18 mouse cellular contexts compared by ENCODE assay signal in genomic region chr10:130096104-130096503, GRCm38 (mm10). TPM values are rescaled to one million over a fixed set of nuclear protein-coding genes. Genes with fewer than 3 reads are reported as not detected.
A peak's percentile ranks its signal among the peaks of the same experiment; 100 is the strongest.
DNase-seq lines count a peak whose midpoint lies in the region; ATAC-seq and TF ChIP-seq lines count a peak whose summit lies in the region.
"Had no signal": no experiment of that assay in that cellular context is flagged by ENCODE, and none has a peak within 500 bp of the region (broad histone marks: within the 10 kb centered on the region; RNA-seq: fewer than 3 reads in every experiment).

No protein-coding gene starts in this region.

- peak; percentile 58 for TF ChIP-seq CTCF in forebrain, postnatal 0 days (IDR thresholded peaks at IDR 0.05; ENCODE audit: low read depth)
- peak; percentile 29; the same call in 1 of the 2 replicates for TF ChIP-seq CTCF in lung, postnatal 0 days (IDR thresholded peaks at IDR 0.05)
- TF ChIP-seq CTCF in lung, adult 2 months (IDR thresholded peaks at IDR 0.05; ENCODE audit: insufficient read depth, low read length): no peak

- no peak overlapping the region for H3K4me3 ChIP-seq in forebrain, postnatal 0 days (ENCODE audit: low read depth, low read length)
- H3K4me3 ChIP-seq in forebrain, embryonic 10.5 days: no peak overlapping the region
- H3K4me3 ChIP-seq in lung, postnatal 0 days (ENCODE audit: low read depth, low read length): no peak overlapping the region
- H3K4me3 ChIP-seq in lung, adult 2 months (replicated peaks; ENCODE audit: extremely low read depth, low read depth, low read length): no peak overlapping the region
- H3K4me3 ChIP-seq: liver, embryonic 12.5 days had no signal

- no peaks in the 10 kb centered on the region for H3K4me1 ChIP-seq in forebrain, postnatal 0 days (ENCODE audit: insufficient read depth)
- no peaks in the 10 kb centered on the region for H3K4me1 ChIP-seq in forebrain, embryonic 10.5 days
- no peaks in the 10 kb centered on the region for H3K4me1 ChIP-seq in lung, postnatal 0 days (ENCODE audit: insufficient read depth, low read depth, low read length)
- H3K4me1 ChIP-seq in lung, adult 2 months (ENCODE audit: control insufficient read depth, insufficient read depth, low read length): no peaks in the 10 kb centered on the region
- H3K4me1 ChIP-seq: liver, embryonic 12.5 days had no signal

- no peaks in the 10 kb centered on the region for H3K27me3 ChIP-seq in forebrain, postnatal 0 days (ENCODE audit: insufficient read depth, low read length)
- H3K27me3 ChIP-seq in forebrain, embryonic 10.5 days (ENCODE audit: poor library complexity, severe bottlenecking): no peaks in the 10 kb centered on the region
- H3K27me3 ChIP-seq in lung, postnatal 0 days (replicated peaks; ENCODE audit: insufficient read depth, low read length): no peaks in the 10 kb centered on the region
- H3K27me3 ChIP-seq: liver, embryonic 12.5 days had no signal

- H3K36me3 ChIP-seq in forebrain, postnatal 0 days (ENCODE audit: insufficient read depth): no peaks in the 10 kb centered on the region
- no peaks in the 10 kb centered on the region for H3K36me3 ChIP-seq in forebrain, embryonic 10.5 days (replicated peaks)
- H3K36me3 ChIP-seq in lung, postnatal 0 days (ENCODE audit: insufficient read depth, low read length): no peaks in the 10 kb centered on the region
- H3K36me3 ChIP-seq: G1E; liver, embryonic 12.5 days had no signal

- no peak overlapping the region for H3K27ac ChIP-seq in forebrain, postnatal 0 days (ENCODE audit: low read depth, low read length)
- H3K27ac ChIP-seq in forebrain, embryonic 10.5 days: no peak overlapping the region
- H3K27ac ChIP-seq in lung, postnatal 0 days (ENCODE audit: low read length): no peak overlapping the region
- H3K27ac ChIP-seq: liver, embryonic 12.5 days had no signal

- no peak for ATAC-seq in forebrain, postnatal 0 days
- ATAC-seq in lung, postnatal 0 days: no peak
- ATAC-seq: liver, embryonic 12.5 days had no signal

- TF ChIP-seq EP300 in lung, postnatal 0 days (IDR thresholded peaks at IDR 0.05): no peak

- TF ChIP-seq POLR2A in lung, adult 2 months (IDR thresholded peaks at IDR 0.05; ENCODE audit: borderline replicate concordance, extremely low read depth, low read depth, low read length): no peak

- no peak overlapping the region for H3K4me2 ChIP-seq in forebrain, postnatal 0 days (ENCODE audit: low read depth)
- no peak overlapping the region for H3K4me2 ChIP-seq in lung, postnatal 0 days (replicated peaks; ENCODE audit: low read depth, low read length)
- H3K4me2 ChIP-seq: liver, embryonic 12.5 days had no signal

- no peaks in the 10 kb centered on the region for H3K9me3 ChIP-seq in forebrain, postnatal 0 days (ENCODE audit: low read length)
- no peaks in the 10 kb centered on the region for H3K9me3 ChIP-seq in forebrain, embryonic 10.5 days
- H3K9me3 ChIP-seq in lung, postnatal 0 days (ENCODE audit: low read length): no peaks in the 10 kb centered on the region
- H3K9me3 ChIP-seq: G1E; liver, embryonic 12.5 days had no signal

- peak; percentile 40 for DNase-seq in forebrain, postnatal 0 days
- no peak for DNase-seq in forebrain, embryonic 10.5 days (ENCODE audit: extremely low spot score, low spot score)
- DNase-seq in lung, postnatal 0 days (ENCODE audit: low spot score): no peak
- no peak for DNase-seq in lung, adult 2 months
- peak; percentile 14 for DNase-seq in R1 (ENCODE audit: low read depth, low spot score)
- peak; percentile 46 for DNase-seq in retina, embryonic 14.5 days (ENCODE audit: low spot score)
- no peak for DNase-seq in frontal cortex, postnatal 36 days (ENCODE audit: low spot score in 2 of 2)
- DNase-seq in cerebellum, postnatal 4 days (ENCODE audit: low spot score in 2 of 2): no peak
- DNase-seq: adrenal gland, postnatal 10 days; cerebellum, adult 11 months; gastrocnemius, postnatal 14 days; heart, postnatal 14 days; kidney, adult 9 months; layer of hippocampus, postnatal 36 days; right cerebral cortex, adult 18-20 months; thymus, postnatal 4 days had no signal

- H3K9ac ChIP-seq in forebrain, postnatal 0 days: no peak overlapping the region
- no peak overlapping the region for H3K9ac ChIP-seq in lung, postnatal 0 days (replicated peaks; ENCODE audit: low read depth)
- H3K9ac ChIP-seq: liver, embryonic 12.5 days had no signal

RNA-seq across cellular contexts. Expression of gene Olfr823, which starts 19.1 kb away (rescaled TPM):
- not detected in 2 replicates for total RNA-seq in forebrain, postnatal 0 days (2014; rRNA removed)
- polyA plus RNA-seq in forebrain, postnatal 0 days (2015; fragmentation: Nextera tagmentation; extraction: Ambion mirVana): not detected in 2 replicates
- polyA plus RNA-seq in forebrain, embryonic 10.5 days (2016; fragmentation: Nextera tagmentation; extraction: Ambion mirVana): not detected in 2 replicates
- not detected in 2 replicates for polyA plus RNA-seq in lung, postnatal 0 days (2015; fragmentation: Nextera tagmentation; extraction: Ambion mirVana)
- not detected in 2 replicates for polyA plus RNA-seq in lung, adult 2 months (2012; rRNA removed)
- total RNA-seq: adrenal gland, postnatal 10 days; G1E; gastrocnemius, postnatal 14 days; heart, postnatal 14 days; layer of hippocampus, postnatal 36 days had no signal
- polyA plus RNA-seq: G1E; liver, embryonic 12.5 days had no signal

RNA-seq across cellular contexts. Expression of gene Olfr822, which starts 25.1 kb away (rescaled TPM):
- not detected in 2 replicates for total RNA-seq in forebrain, postnatal 0 days (2014; rRNA removed)
- polyA plus RNA-seq in forebrain, postnatal 0 days (2015; fragmentation: Nextera tagmentation; extraction: Ambion mirVana): not detected in 2 replicates
- polyA plus RNA-seq in forebrain, embryonic 10.5 days (2016; fragmentation: Nextera tagmentation; extraction: Ambion mirVana): not detected in 2 replicates
- polyA plus RNA-seq in lung, postnatal 0 days (2015; fragmentation: Nextera tagmentation; extraction: Ambion mirVana): not detected in 2 replicates
- not detected in 2 replicates for polyA plus RNA-seq in lung, adult 2 months (2012; rRNA removed)
- total RNA-seq: adrenal gland, postnatal 10 days; gastrocnemius, postnatal 14 days; heart, postnatal 14 days; layer of hippocampus, postnatal 36 days had no signal
- polyA plus RNA-seq: G1E; liver, embryonic 12.5 days had no signal

RNA-seq across cellular contexts. Expression of gene Olfr824, which starts 33.7 kb away (rescaled TPM):
- total RNA-seq in forebrain, postnatal 0 days (2014; rRNA removed): not detected in 2 replicates
- polyA plus RNA-seq in forebrain, postnatal 0 days (2015; fragmentation: Nextera tagmentation; extraction: Ambion mirVana): not detected in 2 replicates
- polyA plus RNA-seq in forebrain, embryonic 10.5 days (2016; fragmentation: Nextera tagmentation; extraction: Ambion mirVana): not detected in 2 replicates
- polyA plus RNA-seq in lung, postnatal 0 days (2015; fragmentation: Nextera tagmentation; extraction: Ambion mirVana): not detected in 2 replicates
- polyA plus RNA-seq in lung, adult 2 months (2012; rRNA removed): not detected in 2 replicates
- total RNA-seq: gastrocnemius, postnatal 14 days; heart, postnatal 14 days; layer of hippocampus, postnatal 36 days had no signal
- polyA plus RNA-seq: G1E; liver, embryonic 12.5 days had no signal

Comparison
In these comparisons a context has a peak if more than half of its experiments do, and no peak if none do; other contexts are left out.
1. DNase-seq: peak in forebrain, postnatal 0 days (single experiment), R1 (single experiment) and retina, embryonic 14.5 days (single experiment); none in forebrain, embryonic 10.5 days (single experiment), lung, postnatal 0 days (single experiment), lung, adult 2 months (single experiment), frontal cortex, postnatal 36 days (0 of 2) and cerebellum, postnatal 4 days (0 of 2).